In genomic region chr5:134951053-134951884, GRCm38 (mm10) we compare ENCODE assay signal across 9 mouse cellular contexts. TPM values are rescaled to one million over a fixed set of nuclear protein-coding genes. Genes with fewer than 3 reads are reported as not detected.
DNase-seq lines count a peak whose midpoint lies in the region; ATAC-seq and TF ChIP-seq lines count a peak whose summit lies in the region.
"Had no signal": no experiment of that assay in that cellular context is flagged by ENCODE, and none has a peak within 500 bp of the region (broad histone marks: within the 10 kb centered on the region; RNA-seq: fewer than 3 reads in every experiment).

No protein-coding gene starts in this region.

- peak; percentile 88 for DNase-seq in 416B (ENCODE audit: low read depth)
- DNase-seq in lung, postnatal 0 days (ENCODE audit: low spot score): peak; percentile 91
- no peak for DNase-seq in left cerebral cortex, postnatal 4 days
- DNase-seq in layer of hippocampus, postnatal 14 days (ENCODE audit: low spot score in 2 of 2): no peak
- DNase-seq in adrenal gland, postnatal 25 days: no peak

- TF ChIP-seq EP300 in lung, postnatal 0 days (IDR thresholded peaks at IDR 0.05): peak; percentile 77

- peaks cover 15% of the 10 kb centered on the region; the same call in 1 of the 2 replicates for H3K4me1 ChIP-seq in intestine, postnatal 0 days (replicated peaks; ENCODE audit: control insufficient read depth, insufficient read depth, low read length)
- peaks cover 21% of the 10 kb centered on the region for H3K4me1 ChIP-seq in lung, postnatal 0 days (ENCODE audit: insufficient read depth, low read depth, low read length)

- H3K27me3 ChIP-seq in intestine, postnatal 0 days (replicated peaks; ENCODE audit: control insufficient read depth, insufficient read depth, low read length): no peaks in the 10 kb centered on the region
- H3K27me3 ChIP-seq in lung, postnatal 0 days (replicated peaks; ENCODE audit: insufficient read depth, low read length): no peaks in the 10 kb centered on the region

- H3K27ac ChIP-seq in intestine, postnatal 0 days (ENCODE audit: low read depth, low read length): peak overlapping the region; percentile 86
- peak overlapping the region; percentile 91 for H3K27ac ChIP-seq in lung, postnatal 0 days (ENCODE audit: low read length)
- H3K27ac ChIP-seq: neural tube, embryonic 13.5 days had no signal

- no peaks in the 10 kb centered on the region for H3K36me3 ChIP-seq in intestine, postnatal 0 days (ENCODE audit: control insufficient read depth, insufficient read depth)
- H3K36me3 ChIP-seq in lung, postnatal 0 days (ENCODE audit: insufficient read depth, low read length): no peaks in the 10 kb centered on the region
- H3K36me3 ChIP-seq: neural tube, embryonic 13.5 days had no signal

- H3K4me2 ChIP-seq in intestine, postnatal 0 days (replicated peaks; ENCODE audit: low read depth): peak overlapping the region; percentile 64
- H3K4me2 ChIP-seq in lung, postnatal 0 days (replicated peaks; ENCODE audit: low read depth, low read length): peak overlapping the region; percentile 44; the same call in 1 of the 2 replicates
- H3K4me2 ChIP-seq: neural tube, embryonic 13.5 days had no signal

- intact Hi-C loops in left cerebral cortex, postnatal 4 days (cut with DNase I): no loop called here

- TF ChIP-seq CTCF in intestine, postnatal 0 days (IDR thresholded peaks at IDR 0.05; ENCODE audit: low read depth): no peak
- no peak for TF ChIP-seq CTCF in lung, postnatal 0 days (IDR thresholded peaks at IDR 0.05)

- peak; percentile 71 for ATAC-seq in common myeloid progenitor, adult 5-6 weeks (replicated peaks; ENCODE audit: low read depth, poor library complexity, severe bottlenecking)
- ATAC-seq in intestine, postnatal 0 days: peak; percentile 54
- ATAC-seq in lung, postnatal 0 days: peak; percentile 72
- no peak for ATAC-seq in activated CD4-positive, CD25-positive, alpha-beta regulatory T cell, adult 4 months

- 6% methylated on average over 19 of the region's 19 CpGs for WGBS in intestine, postnatal 0 days
- WGBS in lung, postnatal 0 days: 5% methylated on average over 19 of the region's 19 CpGs

- peak overlapping the region; percentile 48 for H3K9ac ChIP-seq in intestine, postnatal 0 days (ENCODE audit: low read depth, low read length)
- H3K9ac ChIP-seq in lung, postnatal 0 days (replicated peaks; ENCODE audit: low read depth): no peak overlapping the region
- H3K9ac ChIP-seq: neural tube, embryonic 13.5 days had no signal

- no peaks in the 10 kb centered on the region for H3K9me3 ChIP-seq in intestine, postnatal 0 days (ENCODE audit: control insufficient read depth)
- no peaks in the 10 kb centered on the region for H3K9me3 ChIP-seq in lung, postnatal 0 days (ENCODE audit: low read length)
- H3K9me3 ChIP-seq: neural tube, embryonic 13.5 days had no signal

- peak overlapping the region; percentile 21 for H3K4me3 ChIP-seq in intestine, postnatal 0 days (ENCODE audit: low read depth, low read length)
- no peak overlapping the region; the same call in 1 of the 2 replicates for H3K4me3 ChIP-seq in lung, postnatal 0 days (ENCODE audit: low read depth, low read length)
- H3K4me3 ChIP-seq: neural tube, embryonic 13.5 days had no signal

RNA-seq across cellular contexts. Expression of gene Cldn4, which starts 4.5 kb away (rescaled TPM):
- total RNA-seq in common myeloid progenitor, adult 5-6 weeks (2017): 0.92 TPM in 1 of 2 replicates, not detected in the other
- 62.1 and 76.6 TPM in 2 replicates for polyA plus RNA-seq in intestine, postnatal 0 days (2015; fragmentation: Nextera tagmentation; extraction: Ambion mirVana)
- polyA plus RNA-seq in lung, postnatal 0 days (2015; fragmentation: Nextera tagmentation; extraction: Ambion mirVana): 28.2 and 29.2 TPM in 2 replicates
- polyA plus RNA-seq in activated CD4-positive, CD25-positive, alpha-beta regulatory T cell, adult 4 months (2017; shearing (Covaris generic)): not detected
- under 1 TPM in 1 of 2 experiments, not detected in 1; 0.18 TPM for total RNA-seq in left cerebral cortex, postnatal 4 days (2021)
- not detected for total RNA-seq in layer of hippocampus, postnatal 14 days (2021)
- total RNA-seq in adrenal gland, postnatal 25 days (2021): not detected in 2 replicates

RNA-seq across cellular contexts. Expression of gene Mettl27, which starts 19.1 kb away (rescaled TPM):
- total RNA-seq in common myeloid progenitor, adult 5-6 weeks (2017): 7.4 and 10.0 TPM in 2 replicates
- 30.3 and 31.4 TPM in 2 replicates for polyA plus RNA-seq in intestine, postnatal 0 days (2015; fragmentation: Nextera tagmentation; extraction: Ambion mirVana)
- polyA plus RNA-seq in lung, postnatal 0 days (2015; fragmentation: Nextera tagmentation; extraction: Ambion mirVana): 33.7 and 35.5 TPM in 2 replicates
- 10 to 100 TPM; 20.4 to 23.3 TPM for polyA plus RNA-seq in activated CD4-positive, CD25-positive, alpha-beta regulatory T cell, adult 4 months (2017; shearing (Covaris generic))
- 1 to 10 TPM; 6.4 to 7.2 TPM for total RNA-seq in left cerebral cortex, postnatal 4 days (2021)
- total RNA-seq in layer of hippocampus, postnatal 14 days (2021): 10 to 100 TPM; 14.6 to 16.5 TPM
- 24.9 and 39.9 TPM in 2 replicates for total RNA-seq in adrenal gland, postnatal 25 days (2021)

RNA-seq across cellular contexts. Expression of gene Cldn3, which starts 34.7 kb away (rescaled TPM):
- not detected in 2 replicates for total RNA-seq in common myeloid progenitor, adult 5-6 weeks (2017)
- 96.0 and 116 TPM in 2 replicates for polyA plus RNA-seq in intestine, postnatal 0 days (2015; fragmentation: Nextera tagmentation; extraction: Ambion mirVana)
- polyA plus RNA-seq in lung, postnatal 0 days (2015; fragmentation: Nextera tagmentation; extraction: Ambion mirVana): 547 and 583 TPM in 2 replicates
- not detected for polyA plus RNA-seq in activated CD4-positive, CD25-positive, alpha-beta regulatory T cell, adult 4 months (2017; shearing (Covaris generic))
- total RNA-seq in left cerebral cortex, postnatal 4 days (2021): 1 to 10 TPM; 6.2 to 6.4 TPM
- 1 to 10 TPM; 2.0 to 2.7 TPM for total RNA-seq in layer of hippocampus, postnatal 14 days (2021)
- 1.0 and 2.2 TPM in 2 replicates for total RNA-seq in adrenal gland, postnatal 25 days (2021)

RNA-seq across cellular contexts. Expression of gene Cldn13, which starts 35.9 kb away (rescaled TPM):
- total RNA-seq in common myeloid progenitor, adult 5-6 weeks (2017): 30.1 and 31.1 TPM in 2 replicates
- polyA plus RNA-seq in intestine, postnatal 0 days (2015; fragmentation: Nextera tagmentation; extraction: Ambion mirVana): not detected in 2 replicates
- polyA plus RNA-seq in lung, postnatal 0 days (2015; fragmentation: Nextera tagmentation; extraction: Ambion mirVana): 1.2 and 1.6 TPM in 2 replicates
- polyA plus RNA-seq in activated CD4-positive, CD25-positive, alpha-beta regulatory T cell, adult 4 months (2017; shearing (Covaris generic)): 1 to 10 TPM in 1 of 2 experiments, not detected in 1; 1.3 TPM
- total RNA-seq in left cerebral cortex, postnatal 4 days (2021): not detected
- total RNA-seq in layer of hippocampus, postnatal 14 days (2021): not detected
- total RNA-seq in adrenal gland, postnatal 25 days (2021): not detected in 2 replicates

RNA-seq across cellular contexts. Expression of gene Tmem270, which starts 44.7 kb away (rescaled TPM):
- not detected in 2 replicates for total RNA-seq in common myeloid progenitor, adult 5-6 weeks (2017)
- not detected in 2 replicates for polyA plus RNA-seq in intestine, postnatal 0 days (2015; fragmentation: Nextera tagmentation; extraction: Ambion mirVana)
- polyA plus RNA-seq in lung, postnatal 0 days (2015; fragmentation: Nextera tagmentation; extraction: Ambion mirVana): not detected in 2 replicates
- polyA plus RNA-seq in activated CD4-positive, CD25-positive, alpha-beta regulatory T cell, adult 4 months (2017; shearing (Covaris generic)): not detected
- not detected for total RNA-seq in left cerebral cortex, postnatal 4 days (2021)
- not detected for total RNA-seq in layer of hippocampus, postnatal 14 days (2021)
- not detected in 2 replicates for total RNA-seq in adrenal gland, postnatal 25 days (2021)
- polyA plus RNA-seq: neural tube, embryonic 13.5 days had no signal

Comparison
In these comparisons a context has a peak if more than half of its experiments do, and no peak if none do; other contexts are left out.
1. DNase-seq: peak in 416B (single experiment) and lung, postnatal 0 days (single experiment); none in left cerebral cortex, postnatal 4 days (single experiment), layer of hippocampus, postnatal 14 days (0 of 2) and adrenal gland, postnatal 25 days (single experiment).